Mouse (Mus musculus): Measurements from ENCODE around the gene Stxbp1. TPM values are rescaled to one million over a fixed set of nuclear protein-coding genes. Genes with fewer than 3 reads are reported as not detected.

Gene Stxbp1
- total and polyA plus RNA-seq, 2 experiments from 2014 or later = 12.6 to 23.5 TPM

GRCm38 (mm10) chr2:32788581-32788980, 58.5 kb downstream of the Stxbp1 start:
- Histone ChIP-seq H3K27me3 (ENCODE audit: control insufficient read depth, insufficient read depth, low read length) (no peaks in the 10 kb centered on the region), H3K27ac (ENCODE audit: low read depth) (no peak overlapping the region), H3K9me3 (replicated peaks; ENCODE audit: control insufficient read depth, low read length) (no peaks in the 10 kb centered on the region), H3K4me1 (ENCODE audit: control insufficient read depth, insufficient read depth) (peaks cover 4% of the 10 kb centered on the region), H3K9ac (replicated peaks; ENCODE audit: low read depth, low read length) (no peak overlapping the region), H3K36me3 (replicated peaks; ENCODE audit: control insufficient read depth, insufficient read depth, low read length) (peaks cover 7% of the 10 kb centered on the region; the same call in 1 of the 2 replicates), H3K4me2 (ENCODE audit: low read depth, low read length) (no peak overlapping the region), H3K4me3 (ENCODE audit: low read depth, low read length) (no peak overlapping the region)
- no peak for ATAC-seq (ENCODE audit: insufficient read depth, low read depth)
- TF ChIP-seq CTCF (IDR thresholded peaks at IDR 0.05; ENCODE audit: low read depth) (no peak), EP300 (IDR thresholded peaks at IDR 0.05; ENCODE audit: low read depth) (no peak)
- DNase-seq (ENCODE audit: low spot score) = no peak
- WGBS = 44% methylated on average over 2 of the region's 2 CpGs

GRCm38 (mm10) chr2:32787176-32787575, 59.9 kb downstream of the Stxbp1 start:
- ATAC-seq (ENCODE audit: insufficient read depth, low read depth) = no peak
- TF ChIP-seq EP300 (IDR thresholded peaks at IDR 0.05; ENCODE audit: low read depth) (no peak), CTCF (IDR thresholded peaks at IDR 0.05; ENCODE audit: low read depth) (peak; percentile 52)
- H3K36me3 ChIP-seq (replicated peaks; ENCODE audit: control insufficient read depth, insufficient read depth, low read length) = no peaks in the 10 kb centered on the region; the same call in 1 of the 2 replicates
- no peak overlapping the region for H3K9ac ChIP-seq (replicated peaks; ENCODE audit: low read depth, low read length)
- no peak overlapping the region for H3K4me2 ChIP-seq (ENCODE audit: low read depth, low read length)
- no peak overlapping the region for H3K27ac ChIP-seq (ENCODE audit: low read depth)
- no peak for DNase-seq (ENCODE audit: low spot score)
- H3K27me3 ChIP-seq (ENCODE audit: control insufficient read depth, insufficient read depth, low read length) = no peaks in the 10 kb centered on the region
- no peak overlapping the region for H3K4me3 ChIP-seq (ENCODE audit: low read depth, low read length)
- WGBS = 53% methylated on average over 6 of the region's 6 CpGs
- H3K4me1 ChIP-seq (ENCODE audit: control insufficient read depth, insufficient read depth) = peaks cover 4% of the 10 kb centered on the region
- H3K9me3 ChIP-seq (replicated peaks; ENCODE audit: control insufficient read depth, low read length) = no peaks in the 10 kb centered on the region

GRCm38 (mm10) chr2:32784048-32784681, 62.9 kb downstream of the Stxbp1 start, which contains the start of gene Cfap157:
Cfap157 (minus strand) TSS chr2:32784428.
- Histone ChIP-seq H3K9ac (replicated peaks; ENCODE audit: low read depth, low read length) (no peak within 1 kb of the TSS), H3K9me3 (replicated peaks; ENCODE audit: control insufficient read depth, low read length) (no peaks in the 10 kb centered on the region), H3K36me3 (replicated peaks; ENCODE audit: control insufficient read depth, insufficient read depth, low read length) (no peaks in the 10 kb centered on the region), H3K4me2 (ENCODE audit: low read depth, low read length) (peak within 1 kb of the TSS; percentile 29; the same call in 1 of the 2 replicates), H3K27ac (ENCODE audit: low read depth) (peak within 1 kb of the TSS; percentile 46; the same call in 1 of the 2 replicates), H3K4me3 (ENCODE audit: low read depth, low read length) (no peak within 1 kb of the TSS), H3K27me3 (ENCODE audit: control insufficient read depth, insufficient read depth, low read length) (no peaks in the 10 kb centered on the region), H3K4me1 (ENCODE audit: control insufficient read depth, insufficient read depth) (peaks cover 4% of the 10 kb centered on the region)
- peak; percentile 76 for ATAC-seq (ENCODE audit: insufficient read depth, low read depth)
- peak; percentile 78 for DNase-seq (ENCODE audit: low spot score)
- no peak for TF ChIP-seq CTCF (IDR thresholded peaks at IDR 0.05; ENCODE audit: low read depth)
- TF ChIP-seq EP300 (IDR thresholded peaks at IDR 0.05; ENCODE audit: low read depth) = no peak
- 51% methylated on average over 4 of the region's 4 CpGs for WGBS

- no peak for ATAC-seq (ENCODE audit: insufficient read depth, low read depth)
- Histone ChIP-seq H3K9ac (replicated peaks; ENCODE audit: low read depth, low read length) (no peak overlapping the region), H3K9me3 (replicated peaks; ENCODE audit: control insufficient read depth, low read length) (no peaks in the 10 kb centered on the region), H3K36me3 (replicated peaks; ENCODE audit: control insufficient read depth, insufficient read depth, low read length) (0 out of 2 replicates have a peak, but pooled peaks cover 3% of the 10 kb centered on the region), H3K4me3 (ENCODE audit: low read depth, low read length) (no peak overlapping the region), H3K4me1 (ENCODE audit: control insufficient read depth, insufficient read depth) (peaks cover 4% of the 10 kb centered on the region), H3K4me2 (ENCODE audit: low read depth, low read length) (no peak overlapping the region), H3K27ac (ENCODE audit: low read depth) (no peak overlapping the region), H3K27me3 (ENCODE audit: control insufficient read depth, insufficient read depth, low read length) (no peaks in the 10 kb centered on the region)
- TF ChIP-seq EP300 (IDR thresholded peaks at IDR 0.05; ENCODE audit: low read depth) (no peak), CTCF (IDR thresholded peaks at IDR 0.05; ENCODE audit: low read depth) (no peak)
- WGBS = 72% methylated on average over 6 of the region's 6 CpGs
- DNase-seq (ENCODE audit: low spot score) = no peak
Observed at GRCm38 (mm10) chr2:32781710-32782109, 65.3 kb downstream of the Stxbp1 start.

- Histone ChIP-seq H3K9me3 (replicated peaks; ENCODE audit: control insufficient read depth, low read length) (no peaks in the 10 kb centered on the region), H3K4me1 (ENCODE audit: control insufficient read depth, insufficient read depth) (peaks cover 10% of the 10 kb centered on the region), H3K36me3 (replicated peaks; ENCODE audit: control insufficient read depth, insufficient read depth, low read length) (0 out of 2 replicates have a peak, but pooled peaks cover 3% of the 10 kb centered on the region), H3K27ac (ENCODE audit: low read depth) (no peak overlapping the region), H3K4me3 (ENCODE audit: low read depth, low read length) (no peak overlapping the region), H3K4me2 (ENCODE audit: low read depth, low read length) (no peak overlapping the region), H3K27me3 (ENCODE audit: control insufficient read depth, insufficient read depth, low read length) (no peaks in the 10 kb centered on the region), H3K9ac (replicated peaks; ENCODE audit: low read depth, low read length) (no peak overlapping the region)
- ATAC-seq (ENCODE audit: insufficient read depth, low read depth) = no peak
- TF ChIP-seq CTCF (IDR thresholded peaks at IDR 0.05; ENCODE audit: low read depth) (no peak), EP300 (IDR thresholded peaks at IDR 0.05; ENCODE audit: low read depth) (no peak)
- WGBS = 84% methylated on average over 6 of the region's 6 CpGs
- DNase-seq (ENCODE audit: low spot score) = no peak
Observed at GRCm38 (mm10) chr2:32779714-32780113, 67.3 kb downstream of the Stxbp1 start.

Measured in heart, postnatal 0 days (tissue).